Mouse (Mus musculus): ENCODE results near the gene Ptprt. TPM values are rescaled to one million over a fixed set of nuclear protein-coding genes. Genes with fewer than 3 reads are reported as not detected.

The Ptprt gene
- polyA plus RNA-seq, 1 experiment from 2014 or later, result 0.66 TPM

- no peaks in the 10 kb centered on the region for H3K4me1 ChIP-seq (ENCODE audit: control insufficient read depth, insufficient read depth, low read length)
- no peaks in the 10 kb centered on the region for H3K27me3 ChIP-seq (ENCODE audit: control insufficient read depth, insufficient read depth, low read length)
- no peak overlapping the region for H3K4me3 ChIP-seq (ENCODE audit: low read depth, low read length)
- no peak overlapping the region for H3K4me2 ChIP-seq
- no peak overlapping the region for H3K27ac ChIP-seq (ENCODE audit: low read depth, low read length)
- 70% methylated on average over 4 of the region's 4 CpGs for WGBS (ENCODE audit: insufficient replicate concordance)
- no peak overlapping the region for H3K9ac ChIP-seq (ENCODE audit: low read depth, low read length)
- no peaks in the 10 kb centered on the region for H3K36me3 ChIP-seq (ENCODE audit: control insufficient read depth, insufficient read depth, low read length)
- no peaks in the 10 kb centered on the region for H3K9me3 ChIP-seq (replicated peaks; ENCODE audit: control insufficient read depth, low read length)
- no peak for ATAC-seq (replicated peaks; ENCODE audit: insufficient number of reproducible peaks, low FRiP score, low TSS enrichment)
These were observed 387.1 kb downstream of the Ptprt start for GRCm38 (mm10) chr2:162273826-162274225.

DNA sequence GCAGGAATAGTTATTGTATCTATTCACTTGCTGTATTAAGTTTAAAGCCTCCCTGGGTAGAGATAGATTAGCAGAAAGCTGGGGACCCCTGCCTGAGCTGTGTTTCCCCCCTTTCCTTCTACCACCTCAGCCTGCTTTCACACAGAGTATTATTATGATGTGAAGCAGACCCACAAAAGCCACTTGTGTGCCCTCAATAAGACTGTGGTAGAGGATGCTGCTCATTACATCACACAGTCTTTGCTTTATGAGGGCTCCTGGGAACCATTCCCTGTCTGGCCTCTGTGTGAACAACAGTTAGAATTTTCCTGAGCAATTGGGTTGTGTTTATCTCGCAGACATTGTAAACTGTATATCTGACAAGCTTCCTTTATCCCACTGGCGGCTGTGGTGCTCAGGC, 409.7 kb downstream of the Ptprt start:
- Histone ChIP-seq H3K9ac (ENCODE audit: low read depth, low read length) (no peak overlapping the region), H3K4me3 (ENCODE audit: low read depth, low read length) (no peak overlapping the region), H3K27me3 (ENCODE audit: control insufficient read depth, insufficient read depth, low read length) (no peaks in the 10 kb centered on the region), H3K4me2 (no peak overlapping the region), H3K27ac (ENCODE audit: low read depth, low read length) (no peak overlapping the region), H3K4me1 (ENCODE audit: control insufficient read depth, insufficient read depth, low read length) (no peaks in the 10 kb centered on the region), H3K9me3 (replicated peaks; ENCODE audit: control insufficient read depth, low read length) (no peaks in the 10 kb centered on the region), H3K36me3 (ENCODE audit: control insufficient read depth, insufficient read depth, low read length) (no peaks in the 10 kb centered on the region)
- 72% methylated on average over 2 of the region's 2 CpGs for WGBS (ENCODE audit: insufficient replicate concordance)
- no peak for ATAC-seq (replicated peaks; ENCODE audit: insufficient number of reproducible peaks, low FRiP score, low TSS enrichment)

GRCm38 (mm10) chr2:162248296-162248695, 412.7 kb downstream of the Ptprt start:
- Histone ChIP-seq H3K27me3 (ENCODE audit: control insufficient read depth, insufficient read depth, low read length) (no peaks in the 10 kb centered on the region), H3K9me3 (replicated peaks; ENCODE audit: control insufficient read depth, low read length) (no peaks in the 10 kb centered on the region), H3K9ac (ENCODE audit: low read depth, low read length) (no peak overlapping the region), H3K4me1 (ENCODE audit: control insufficient read depth, insufficient read depth, low read length) (no peaks in the 10 kb centered on the region), H3K4me3 (ENCODE audit: low read depth, low read length) (no peak overlapping the region), H3K36me3 (ENCODE audit: control insufficient read depth, insufficient read depth, low read length) (no peaks in the 10 kb centered on the region), H3K4me2 (no peak overlapping the region), H3K27ac (ENCODE audit: low read depth, low read length) (no peak overlapping the region)
- WGBS (ENCODE audit: insufficient replicate concordance), result 83% methylated on average over 4 of the region's 4 CpGs
- no peak for ATAC-seq (replicated peaks; ENCODE audit: insufficient number of reproducible peaks, low FRiP score, low TSS enrichment)

GRCm38 (mm10) chr2:162222476-162222875, 438.5 kb downstream of the Ptprt start:
- Histone ChIP-seq H3K27ac (ENCODE audit: low read depth, low read length) (no peak overlapping the region), H3K4me1 (ENCODE audit: control insufficient read depth, insufficient read depth, low read length) (no peaks in the 10 kb centered on the region), H3K27me3 (ENCODE audit: control insufficient read depth, insufficient read depth, low read length) (no peaks in the 10 kb centered on the region), H3K36me3 (ENCODE audit: control insufficient read depth, insufficient read depth, low read length) (no peaks in the 10 kb centered on the region), H3K9me3 (replicated peaks; ENCODE audit: control insufficient read depth, low read length) (no peaks in the 10 kb centered on the region), H3K4me3 (ENCODE audit: low read depth, low read length) (no peak overlapping the region), H3K4me2 (no peak overlapping the region), H3K9ac (ENCODE audit: low read depth, low read length) (no peak overlapping the region)
- WGBS (ENCODE audit: insufficient replicate concordance), result 54% methylated on average over 1 of the region's 1 CpGs
- no peak for ATAC-seq (replicated peaks; ENCODE audit: insufficient number of reproducible peaks, low FRiP score, low TSS enrichment)

- H3K9ac ChIP-seq (ENCODE audit: low read depth, low read length), result no peak overlapping the region
- H3K9me3 ChIP-seq (replicated peaks; ENCODE audit: control insufficient read depth, low read length), result no peaks in the 10 kb centered on the region
- no peaks in the 10 kb centered on the region for H3K4me1 ChIP-seq (ENCODE audit: control insufficient read depth, insufficient read depth, low read length)
- ATAC-seq (replicated peaks; ENCODE audit: insufficient number of reproducible peaks, low FRiP score, low TSS enrichment), result no peak
- no peaks in the 10 kb centered on the region for H3K27me3 ChIP-seq (ENCODE audit: control insufficient read depth, insufficient read depth, low read length)
- no peak overlapping the region for H3K4me3 ChIP-seq (ENCODE audit: low read depth, low read length)
- H3K36me3 ChIP-seq (ENCODE audit: control insufficient read depth, insufficient read depth, low read length), result no peaks in the 10 kb centered on the region
- H3K27ac ChIP-seq (ENCODE audit: low read depth, low read length), result no peak overlapping the region
- no peak overlapping the region for H3K4me2 ChIP-seq
These were observed 440.4 kb downstream of the Ptprt start for GRCm38 (mm10) chr2:162220586-162220985.

DNA sequence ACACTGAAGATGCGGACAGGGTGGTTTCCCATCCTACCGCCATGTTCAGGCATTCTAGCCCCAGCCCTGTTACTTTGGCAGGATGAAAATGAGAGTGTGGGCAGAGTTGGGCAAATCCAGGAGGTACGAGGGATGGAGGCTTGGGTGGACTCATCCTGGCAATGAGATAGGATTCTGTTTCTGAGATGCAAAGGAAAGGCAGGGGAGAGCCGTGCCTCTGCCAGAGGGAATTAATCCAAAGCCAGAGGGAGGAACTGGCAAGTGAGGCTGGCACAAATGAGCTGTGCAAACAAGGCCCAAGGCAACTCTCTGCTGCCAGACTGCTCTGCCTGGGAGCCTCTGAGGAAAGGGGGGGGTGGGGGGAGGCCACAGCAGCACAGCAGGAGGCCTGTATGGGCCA, 441.4 kb downstream of the Ptprt start:
- 85% methylated on average over 4 of the region's 4 CpGs for WGBS (ENCODE audit: insufficient replicate concordance)
- H3K36me3 ChIP-seq (ENCODE audit: control insufficient read depth, insufficient read depth, low read length), result no peaks in the 10 kb centered on the region
- no peaks in the 10 kb centered on the region for H3K9me3 ChIP-seq (replicated peaks; ENCODE audit: control insufficient read depth, low read length)
- H3K4me2 ChIP-seq, result no peak overlapping the region
- ATAC-seq (replicated peaks; ENCODE audit: insufficient number of reproducible peaks, low FRiP score, low TSS enrichment), result no peak
- no peak overlapping the region for H3K9ac ChIP-seq (ENCODE audit: low read depth, low read length)
- H3K27me3 ChIP-seq (ENCODE audit: control insufficient read depth, insufficient read depth, low read length), result no peaks in the 10 kb centered on the region
- no peak overlapping the region for H3K4me3 ChIP-seq (ENCODE audit: low read depth, low read length)
- no peaks in the 10 kb centered on the region for H3K4me1 ChIP-seq (ENCODE audit: control insufficient read depth, insufficient read depth, low read length)
- no peak overlapping the region for H3K27ac ChIP-seq (ENCODE audit: low read depth, low read length)

DNA sequence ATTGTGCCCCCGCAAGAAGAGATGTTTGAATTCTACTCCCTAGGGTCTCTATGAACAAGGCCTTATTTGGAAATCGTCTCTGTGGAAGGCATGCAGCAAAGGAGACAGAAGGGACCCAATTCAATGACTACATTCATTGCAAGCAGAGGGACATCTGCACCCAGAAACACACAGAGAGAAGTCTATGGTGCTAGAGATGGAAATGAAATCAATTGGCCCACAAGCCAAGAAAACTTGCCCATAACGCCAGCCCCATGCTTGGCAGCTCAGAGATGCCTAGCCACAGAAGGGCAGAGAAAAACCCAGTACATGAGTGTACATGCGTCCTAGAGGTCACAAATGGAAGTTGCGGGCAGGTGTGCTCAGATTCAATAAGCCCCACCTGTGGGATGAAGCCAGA, 443.1 kb downstream of the Ptprt start:
- H3K27me3 ChIP-seq (ENCODE audit: control insufficient read depth, insufficient read depth, low read length), result no peaks in the 10 kb centered on the region
- H3K4me2 ChIP-seq, result no peak overlapping the region
- no peak for ATAC-seq (replicated peaks; ENCODE audit: insufficient number of reproducible peaks, low FRiP score, low TSS enrichment)
- WGBS (ENCODE audit: insufficient replicate concordance), result 82% methylated on average over 5 of the region's 5 CpGs
- no peaks in the 10 kb centered on the region for H3K4me1 ChIP-seq (ENCODE audit: control insufficient read depth, insufficient read depth, low read length)
- no peak overlapping the region for H3K9ac ChIP-seq (ENCODE audit: low read depth, low read length)
- H3K36me3 ChIP-seq (ENCODE audit: control insufficient read depth, insufficient read depth, low read length), result no peaks in the 10 kb centered on the region
- H3K9me3 ChIP-seq (replicated peaks; ENCODE audit: control insufficient read depth, low read length), result no peaks in the 10 kb centered on the region
- H3K27ac ChIP-seq (ENCODE audit: low read depth, low read length), result no peak overlapping the region
- H3K4me3 ChIP-seq (ENCODE audit: low read depth, low read length), result no peak overlapping the region

GRCm38 (mm10) chr2:162212397-162212796, 448.6 kb downstream of the Ptprt start:
- Histone ChIP-seq H3K9ac (ENCODE audit: low read depth, low read length) (no peak overlapping the region), H3K9me3 (replicated peaks; ENCODE audit: control insufficient read depth, low read length) (no peaks in the 10 kb centered on the region), H3K4me1 (ENCODE audit: control insufficient read depth, insufficient read depth, low read length) (no peaks in the 10 kb centered on the region; the same call in 1 of the 2 replicates), H3K36me3 (ENCODE audit: control insufficient read depth, insufficient read depth, low read length) (no peaks in the 10 kb centered on the region), H3K4me3 (ENCODE audit: low read depth, low read length) (no peak overlapping the region), H3K27me3 (ENCODE audit: control insufficient read depth, insufficient read depth, low read length) (no peaks in the 10 kb centered on the region), H3K27ac (ENCODE audit: low read depth, low read length) (no peak overlapping the region), H3K4me2 (no peak overlapping the region)
- WGBS (ENCODE audit: insufficient replicate concordance), result 22% methylated on average over 2 of the region's 2 CpGs
- ATAC-seq (replicated peaks; ENCODE audit: insufficient number of reproducible peaks, low FRiP score, low TSS enrichment), result no peak

DNA sequence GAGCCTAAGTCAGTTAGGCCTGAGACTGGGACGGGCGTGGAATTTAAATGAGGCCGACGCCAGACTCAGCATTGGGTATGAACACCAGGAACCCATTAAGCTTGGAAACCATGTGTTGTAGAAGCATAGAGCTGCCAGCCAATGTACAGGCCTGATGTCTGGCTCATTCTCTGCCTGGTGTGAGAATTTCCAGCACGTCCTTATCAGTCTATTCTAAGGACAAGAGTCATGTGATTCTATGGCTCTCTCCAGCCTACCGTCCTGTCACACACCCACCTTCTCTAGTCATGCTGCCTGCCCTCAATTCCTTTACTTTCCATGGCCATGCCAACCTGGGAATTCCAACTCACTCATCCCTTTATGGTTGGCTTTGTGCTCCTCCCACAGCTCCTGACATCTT, 450.4 kb downstream of the Ptprt start:
- Histone ChIP-seq H3K4me1 (ENCODE audit: control insufficient read depth, insufficient read depth, low read length) (no peaks in the 10 kb centered on the region; the same call in 1 of the 2 replicates), H3K9me3 (replicated peaks; ENCODE audit: control insufficient read depth, low read length) (no peaks in the 10 kb centered on the region), H3K27ac (ENCODE audit: low read depth, low read length) (no peak overlapping the region), H3K9ac (ENCODE audit: low read depth, low read length) (no peak overlapping the region), H3K27me3 (ENCODE audit: control insufficient read depth, insufficient read depth, low read length) (no peaks in the 10 kb centered on the region), H3K36me3 (ENCODE audit: control insufficient read depth, insufficient read depth, low read length) (no peaks in the 10 kb centered on the region), H3K4me3 (ENCODE audit: low read depth, low read length) (no peak overlapping the region), H3K4me2 (no peak overlapping the region)
- ATAC-seq (replicated peaks; ENCODE audit: insufficient number of reproducible peaks, low FRiP score, low TSS enrichment), result no peak
- WGBS (ENCODE audit: insufficient replicate concordance), result 64% methylated on average over 6 of the region's 6 CpGs

Data from heart, embryonic 11.5 days (tissue).